Mouse (Mus musculus) kidney, postnatal 4 days (tissue): ENCODE results near the gene Smim14.
A peak's percentile ranks its signal among the peaks of the same experiment; 100 is the strongest.
"Not testable (repeated sequence)": the region's sequence is repeated elsewhere in the genome, so short reads cannot be mapped to it uniquely, and the experiment has no call there.

Source experiments
- DNase-seq, 2 experiments: peaks; one replicate each; pipeline ENCODE4 v3.0.0; 2021; ENCODE audit warnings: mixed read lengths in 2 of 2

Smim14 gene

DNA sequence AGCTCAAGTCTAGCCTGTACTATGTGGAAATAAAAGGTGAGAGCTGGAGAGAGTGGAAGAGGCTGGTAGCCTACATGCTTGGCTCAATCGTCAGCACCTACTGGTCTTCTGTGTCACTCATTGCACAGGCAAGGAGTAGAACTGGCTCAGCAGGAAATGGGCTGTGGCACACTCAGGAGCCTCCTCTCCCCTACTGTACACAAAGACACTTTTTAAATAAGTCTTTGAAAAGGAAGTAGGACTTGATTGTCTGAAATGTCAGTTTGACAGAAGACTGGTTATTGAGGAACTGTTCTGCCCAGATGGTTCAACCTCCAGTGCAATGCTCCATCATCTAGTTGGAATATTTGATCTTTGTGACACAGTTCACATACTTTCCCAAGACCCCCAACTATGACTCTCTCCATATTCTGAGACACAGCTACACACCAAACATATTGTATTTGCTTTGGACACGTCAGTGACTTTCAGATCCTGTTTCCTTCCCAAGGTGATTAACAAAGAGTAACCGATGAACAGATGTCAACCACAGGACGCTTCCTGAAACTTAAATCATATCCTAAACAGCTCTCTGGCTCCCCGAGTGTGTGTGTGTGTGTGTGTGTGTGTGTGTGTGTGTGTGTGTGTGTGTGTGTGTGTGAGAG is 22.2 kb downstream of the Smim14 start:
- DNase-seq: no peak

DNA sequence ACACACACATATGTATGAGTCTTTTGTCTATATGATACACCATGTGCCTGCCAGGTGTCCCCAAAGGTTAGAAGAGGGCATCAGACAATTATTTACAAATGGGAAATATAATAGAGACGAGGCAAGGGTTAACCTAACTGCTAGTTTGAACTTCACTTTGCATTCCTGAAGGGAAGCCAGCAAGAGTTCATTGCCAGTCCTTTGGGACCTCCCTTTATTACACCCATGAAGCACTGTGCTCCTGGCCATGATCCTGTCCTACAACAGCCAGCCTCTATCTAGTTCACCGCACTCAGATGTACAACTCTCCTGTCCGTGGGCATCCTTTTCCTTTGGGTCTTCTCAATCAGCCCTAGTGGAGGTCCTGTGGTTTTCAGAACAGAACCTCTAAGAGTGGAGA is 23.5 kb downstream of the Smim14 start:
- DNase-seq: no peak

DNA sequence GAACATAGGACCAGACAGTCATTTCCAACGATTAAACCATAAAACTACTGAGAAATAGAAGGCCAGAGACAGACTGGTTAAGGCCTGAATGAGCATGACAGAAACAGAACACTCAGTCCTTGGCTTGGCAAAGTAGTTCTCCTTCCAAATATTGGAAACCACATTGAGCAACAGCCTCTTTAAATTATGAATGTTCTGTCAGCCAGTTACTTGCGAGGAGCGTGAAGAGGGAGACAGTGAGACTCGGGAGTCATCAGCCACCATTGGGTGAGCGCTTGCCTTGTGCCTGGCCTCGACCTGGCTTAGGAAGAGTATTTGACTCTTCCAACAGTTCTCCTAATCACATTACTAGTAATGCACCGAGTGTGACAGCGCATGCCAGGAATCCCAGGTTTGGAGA is 28.6 kb downstream of the Smim14 start:
- no peak for DNase-seq

DNA sequence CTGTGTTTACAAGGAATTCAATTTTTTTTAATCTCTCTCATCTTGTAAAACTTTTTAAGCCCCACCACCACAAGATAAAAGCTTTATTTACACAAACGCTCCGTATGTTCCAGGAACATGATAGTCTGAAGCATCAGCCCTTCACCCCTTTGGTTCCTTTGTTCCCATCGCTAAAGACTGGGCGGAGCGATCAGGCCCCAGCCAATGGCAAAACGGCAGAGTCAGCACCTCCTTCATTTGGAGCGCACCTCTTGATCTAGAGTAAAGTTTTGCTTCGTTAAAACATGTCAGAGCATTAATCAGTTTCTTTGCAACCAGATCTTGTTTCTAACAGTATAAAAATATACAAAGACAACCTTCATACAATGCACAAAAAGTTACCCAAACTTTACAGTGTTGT is 31.2 kb downstream of the Smim14 start:
- DNase-seq: peak; percentile 54 to 63

DNA sequence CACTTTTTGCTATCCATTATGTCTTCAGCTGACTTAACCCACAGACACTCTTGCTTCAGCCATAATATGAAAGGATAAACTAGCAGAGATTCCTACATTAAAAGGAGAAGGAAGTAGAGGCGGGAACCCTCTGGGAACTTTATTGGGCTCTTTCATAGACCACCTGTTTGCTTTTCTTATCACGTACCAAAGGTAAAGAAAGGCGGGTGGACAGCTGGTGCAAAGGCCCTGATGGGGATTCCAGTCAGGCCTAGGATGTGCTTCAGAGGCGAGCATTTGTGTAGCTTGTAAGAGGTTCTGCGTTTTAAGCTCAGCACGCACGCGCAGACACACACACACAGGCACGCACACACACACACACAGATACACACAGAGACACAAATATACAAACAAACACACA is 35.6 kb downstream of the Smim14 start:
- DNase-seq: no peak

DNA sequence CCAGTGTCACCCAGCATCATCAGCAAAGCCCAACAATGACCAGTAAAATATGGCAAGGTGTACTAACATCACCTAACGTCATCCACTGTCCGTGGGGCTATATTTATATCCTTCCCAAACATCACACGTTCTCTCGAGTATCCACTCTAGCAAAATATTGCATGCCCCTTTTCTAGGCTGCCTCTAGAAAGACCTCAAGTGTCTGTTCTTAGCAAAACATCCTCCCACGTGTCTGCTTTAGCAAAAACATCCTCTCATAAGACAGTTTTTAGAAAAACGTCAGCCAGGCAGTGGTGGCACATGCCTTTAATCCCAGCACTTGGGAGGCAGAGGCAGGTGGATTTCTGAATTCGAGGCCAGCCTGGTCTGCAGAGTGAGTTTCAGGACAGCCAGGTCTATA is 36.8 kb downstream of the Smim14 start:
- no peak for DNase-seq

DNA sequence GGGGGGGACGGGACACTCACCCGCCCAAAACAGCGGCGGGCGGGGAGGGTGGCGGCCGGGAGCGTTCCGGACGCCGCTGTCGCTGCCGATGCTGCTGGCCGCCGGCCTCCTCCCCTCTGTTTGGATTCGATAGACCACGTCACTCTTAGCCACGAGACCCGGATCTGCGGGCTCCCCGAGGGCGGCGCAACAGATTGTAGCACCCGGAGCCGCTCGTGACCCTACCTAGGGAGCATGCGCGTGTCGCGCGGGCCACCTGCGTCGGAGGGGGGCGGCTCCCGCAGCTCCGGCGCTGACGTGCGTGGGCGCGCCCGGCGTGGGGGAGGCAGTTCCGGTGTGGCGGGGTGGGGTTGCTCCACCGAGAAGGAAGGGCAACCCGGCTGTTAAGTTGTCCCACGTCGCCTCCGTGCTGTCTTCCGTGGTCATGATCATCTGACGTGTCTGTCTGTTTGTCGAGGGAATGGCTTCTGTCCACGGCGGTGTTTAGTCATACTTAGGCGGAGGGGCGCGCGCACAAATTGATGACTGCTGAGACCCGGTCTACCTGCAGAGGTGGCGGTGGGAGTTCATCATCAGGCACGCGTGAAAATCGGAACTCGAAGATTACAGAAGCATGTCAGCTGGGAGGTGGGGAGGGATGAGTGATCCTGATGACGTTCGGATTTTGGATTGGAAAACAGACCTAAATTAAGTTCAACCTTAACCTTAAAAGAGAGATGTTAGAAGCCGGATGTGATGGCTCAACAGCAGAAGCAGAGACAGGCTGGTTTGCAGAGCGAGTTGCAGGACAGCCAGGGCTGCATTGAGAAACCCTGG is 44.1 kb downstream of the Smim14 start, which contains the start of gene Gm43552:
Gene Gm43552, minus strand, starts transcription at position 118 of the 816 bp plus-strand sequence.
- DNase-seq: peak; percentile 94 to 97

DNA sequence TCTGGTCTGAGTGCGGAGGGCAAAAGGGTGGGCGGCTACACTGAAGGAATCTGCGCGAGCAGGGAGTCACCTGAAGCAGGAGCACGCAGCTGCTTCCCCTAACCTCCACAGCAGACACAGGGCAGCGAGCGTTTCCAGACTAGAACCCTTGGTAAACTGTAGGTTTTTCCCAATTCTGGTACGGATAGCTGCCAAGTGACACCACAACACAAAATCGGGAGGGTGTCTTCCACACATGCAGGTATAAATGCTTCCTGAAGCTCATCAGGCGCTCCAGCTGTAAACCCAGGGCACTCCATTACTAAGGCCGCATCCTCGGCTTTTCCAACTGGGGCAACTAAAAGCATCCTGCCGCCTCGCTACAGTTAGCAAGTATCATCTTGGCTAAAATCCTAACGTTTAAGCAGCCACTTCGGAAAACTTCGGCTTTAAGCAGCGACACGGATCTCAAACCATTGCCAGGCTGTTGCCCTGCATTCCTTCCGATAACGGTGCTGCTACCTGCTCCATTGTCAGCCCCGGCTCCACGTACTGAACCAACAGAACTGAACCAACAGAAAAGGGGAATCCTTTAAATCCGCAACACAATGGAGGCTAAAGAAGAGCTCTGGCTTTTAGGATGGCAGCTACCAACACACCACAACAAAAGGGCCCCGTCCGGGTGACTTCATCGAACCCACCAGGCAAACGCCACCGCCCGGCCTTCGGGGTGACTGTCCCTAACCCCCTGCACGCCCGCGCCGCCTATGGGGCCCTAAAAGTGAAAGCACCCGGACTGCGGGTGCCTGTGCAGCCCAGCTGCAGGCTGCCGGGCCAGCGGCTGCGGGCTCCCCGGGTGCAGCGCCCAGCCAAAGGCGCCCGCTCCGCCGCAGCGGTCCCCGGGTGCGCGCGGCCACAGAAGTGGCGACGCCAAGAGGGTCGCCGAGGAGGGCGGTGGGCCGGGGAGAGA is 44.9 kb downstream of the Smim14 start:
- DNase-seq: peak; percentile 76 to 85

DNA sequence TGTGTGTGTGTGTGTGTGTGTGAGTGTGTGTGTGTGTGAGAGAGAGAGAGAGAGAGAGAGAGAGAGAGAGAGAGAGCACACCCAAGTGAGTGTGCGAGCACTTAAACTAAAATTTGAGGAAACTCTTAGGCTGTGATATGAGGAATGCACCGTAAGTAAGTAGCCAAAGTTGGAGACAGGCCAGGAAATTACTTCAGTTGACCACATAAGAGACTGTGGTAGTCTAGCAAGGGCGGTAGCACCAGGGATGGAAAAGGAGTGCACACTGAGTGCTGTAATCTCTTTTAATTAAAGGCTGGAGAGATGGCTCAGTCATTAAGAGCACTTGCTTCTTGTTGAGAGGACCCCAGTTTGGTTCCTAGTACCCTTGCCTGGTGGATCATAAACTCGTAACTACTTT is 47.2 kb downstream of the Smim14 start:
- no peak for DNase-seq

DNA sequence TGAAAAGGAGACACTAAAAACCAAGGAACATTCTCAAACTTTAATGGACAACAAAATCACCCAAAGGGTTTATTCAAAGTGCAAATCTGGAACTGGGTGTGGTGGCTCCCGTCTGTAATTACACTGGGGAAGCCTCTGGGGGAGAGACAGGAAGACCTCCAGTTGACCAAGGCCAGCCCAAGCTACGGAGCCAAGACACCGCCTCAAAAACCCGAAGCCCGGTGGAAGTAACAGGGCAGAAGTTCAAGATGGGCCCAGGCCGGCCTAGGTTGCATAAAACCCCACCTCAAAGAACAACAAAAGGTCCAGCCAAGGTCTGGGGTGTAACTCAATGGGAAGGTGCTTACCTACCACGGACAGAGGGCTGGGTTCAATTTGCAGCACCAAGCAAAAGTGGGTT is 48.3 kb downstream of the Smim14 start:
- DNase-seq: no peak

DNA sequence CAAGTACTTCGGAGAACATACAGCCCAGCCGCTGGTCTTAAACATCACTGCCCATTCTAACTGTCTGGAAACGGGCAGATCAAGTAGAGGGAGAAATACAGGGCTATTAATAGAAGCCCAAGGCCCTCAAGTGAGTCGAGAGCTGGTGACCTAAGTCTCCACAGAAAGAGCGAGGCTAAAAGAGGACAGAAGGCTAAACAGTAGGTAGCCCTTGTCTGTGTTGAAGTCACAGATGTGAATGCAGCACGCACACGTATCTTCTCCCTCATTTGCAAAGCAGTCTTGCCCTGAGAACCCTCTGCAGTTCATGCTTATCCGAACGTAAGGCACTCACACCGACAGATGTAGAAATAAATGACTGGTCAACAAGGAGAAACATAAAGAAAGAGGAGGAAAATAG is 49.6 kb downstream of the Smim14 start:
- DNase-seq: no peak

DNA sequence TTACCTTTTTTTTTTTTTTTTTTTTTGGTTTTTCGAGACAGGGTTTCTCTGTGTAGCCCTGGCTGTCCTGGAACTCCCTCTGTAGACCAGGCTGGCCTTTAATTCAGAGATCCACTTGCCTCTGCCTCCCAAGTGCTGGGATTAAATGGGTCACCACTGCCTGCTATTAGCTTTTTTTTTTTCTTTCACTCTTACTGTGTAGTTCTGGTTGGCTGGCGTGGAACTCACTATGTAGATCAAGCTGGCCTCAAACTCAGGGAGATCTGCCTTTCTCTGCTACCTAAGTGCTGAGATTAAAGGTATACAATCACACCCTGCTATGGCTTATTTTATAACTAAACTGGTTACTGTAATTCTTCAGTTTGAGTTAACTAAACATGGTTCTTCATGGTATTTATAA is 50.5 kb downstream of the Smim14 start:
- DNase-seq: no peak

DNA sequence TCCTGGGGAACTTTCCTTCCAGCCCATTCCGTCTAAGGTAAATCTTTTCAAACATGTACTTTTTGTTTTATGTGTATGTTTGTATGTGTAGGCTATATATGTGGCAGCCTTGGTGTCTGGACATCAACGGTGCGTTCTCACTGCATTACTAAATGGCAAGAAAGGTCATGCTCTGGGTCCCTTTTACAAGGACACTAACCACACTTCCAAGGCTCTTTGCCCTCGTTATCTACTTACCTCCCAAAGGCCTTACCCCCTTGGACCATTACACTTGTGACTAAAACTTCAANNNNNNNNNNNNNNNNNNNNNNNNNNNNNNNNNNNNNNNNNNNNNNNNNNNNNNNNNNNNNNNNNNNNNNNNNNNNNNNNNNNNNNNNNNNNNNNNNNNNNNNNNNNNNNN is 54.0 kb downstream of the Smim14 start:
- DNase-seq: no peak

DNA sequence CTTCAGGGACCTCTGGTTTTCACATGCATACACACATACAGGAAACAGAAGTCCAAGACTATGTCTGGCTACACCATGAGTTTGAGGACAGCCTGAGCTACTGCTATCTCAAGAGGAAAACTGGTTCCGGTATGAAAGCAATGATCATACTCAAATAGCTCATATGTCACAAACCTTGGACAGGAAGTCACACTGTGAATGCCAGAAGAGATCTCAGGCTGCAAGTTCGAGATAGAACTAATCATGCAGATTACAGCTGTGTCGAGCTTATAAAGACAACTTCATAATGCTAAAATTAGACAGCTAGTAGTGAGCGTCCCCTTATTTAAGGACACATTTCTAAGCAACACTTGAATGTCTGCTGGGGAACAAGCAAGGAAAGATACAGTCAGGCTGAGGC is 56.5 kb downstream of the Smim14 start:
- no peak for DNase-seq

DNA sequence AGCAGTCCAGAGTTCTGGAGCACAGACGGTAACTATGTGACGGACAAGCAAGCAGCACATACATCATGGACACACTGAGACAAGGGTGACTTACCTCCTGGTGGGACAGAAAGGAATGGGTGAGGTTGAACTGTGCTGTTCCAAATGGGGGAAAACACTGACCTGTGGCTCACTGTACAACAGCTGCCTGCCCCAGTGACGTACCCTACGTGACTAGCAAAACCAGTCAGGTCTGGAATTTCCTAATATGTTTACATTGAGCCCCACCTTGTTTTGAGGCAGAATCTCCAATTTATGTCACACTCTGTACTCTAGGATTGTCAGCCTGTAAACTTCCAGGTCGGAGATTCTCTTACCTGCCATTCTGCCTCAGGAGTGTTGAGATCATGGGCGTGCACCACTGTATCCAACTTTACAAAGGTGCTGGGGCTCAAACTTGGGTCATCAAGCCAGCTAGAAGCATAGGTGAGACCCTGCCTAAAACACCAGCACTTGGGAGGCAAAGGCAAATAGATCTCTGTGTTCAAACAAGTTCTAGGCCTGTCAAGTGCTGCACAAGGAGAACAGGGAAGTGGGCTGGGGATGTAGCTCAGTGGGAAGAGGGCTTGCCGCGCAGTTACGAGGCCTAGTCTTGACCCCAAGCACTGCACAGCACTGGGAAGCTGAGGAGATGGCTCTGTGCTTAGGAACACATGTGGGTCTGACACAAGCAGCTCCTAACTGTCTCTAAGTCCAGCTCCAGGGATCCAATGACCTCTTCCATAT is 57.1 kb downstream of the Smim14 start:
- DNase-seq: no peak

DNA sequence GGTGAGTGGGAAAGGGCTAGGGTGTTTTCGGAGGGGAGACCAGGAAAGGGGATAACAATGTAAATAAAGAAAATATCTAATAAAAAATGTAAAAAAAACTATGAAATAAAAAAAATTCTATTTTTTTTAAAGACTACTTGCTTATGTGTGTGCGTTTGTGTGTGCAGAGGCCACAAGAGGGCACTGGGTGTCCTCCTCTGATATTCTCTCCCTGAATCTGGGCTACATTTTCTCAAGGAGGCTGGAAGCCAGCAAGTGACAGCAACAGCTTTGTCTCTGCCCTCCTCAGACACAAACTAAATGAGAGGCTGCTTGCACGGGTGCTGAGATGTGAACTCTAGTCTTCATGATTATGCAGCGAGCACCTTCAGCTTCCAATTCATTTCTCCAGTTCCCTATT is 58.8 kb downstream of the Smim14 start:
- peak; percentile 32 to 52 for DNase-seq

DNA sequence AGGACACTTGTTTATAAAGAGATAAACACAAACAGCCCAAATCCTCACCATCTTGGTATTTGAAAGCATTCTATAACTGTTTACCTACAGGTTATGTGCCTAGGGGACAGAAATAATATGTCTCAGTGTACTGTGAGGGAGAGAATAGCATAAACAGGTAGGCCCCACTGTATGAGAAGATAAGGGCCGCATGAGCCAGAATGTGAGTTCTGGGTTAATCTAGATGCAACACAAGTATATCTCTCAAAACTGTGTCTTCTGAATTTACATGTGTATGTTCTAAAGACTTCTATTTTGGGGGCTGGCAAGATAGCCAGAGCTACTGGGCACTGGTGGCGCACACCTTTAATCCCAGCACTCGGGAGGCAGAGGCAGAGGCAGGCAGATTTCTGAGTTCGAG is 60.2 kb downstream of the Smim14 start:
- not testable (repeated sequence) for DNase-seq

DNA sequence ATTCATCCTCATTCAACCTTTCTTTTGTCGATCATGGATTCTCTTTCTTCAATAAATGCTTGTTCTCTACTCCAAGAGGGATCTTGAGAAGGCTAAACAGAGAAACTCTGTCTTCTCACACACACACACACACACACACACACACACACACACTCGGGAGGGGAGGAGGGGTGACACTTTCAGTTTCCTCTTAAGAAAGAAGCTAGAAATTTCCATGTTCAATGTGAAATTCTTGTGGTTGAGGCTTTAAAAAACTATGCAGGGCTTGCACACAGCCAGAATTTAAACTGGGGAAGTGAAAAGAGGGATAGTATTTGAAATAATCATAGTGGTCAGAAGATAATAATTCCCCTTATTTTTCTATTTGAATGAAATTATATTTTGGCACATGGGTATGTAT is 61.2 kb downstream of the Smim14 start:
- DNase-seq: peak; percentile 14 to 44

DNA sequence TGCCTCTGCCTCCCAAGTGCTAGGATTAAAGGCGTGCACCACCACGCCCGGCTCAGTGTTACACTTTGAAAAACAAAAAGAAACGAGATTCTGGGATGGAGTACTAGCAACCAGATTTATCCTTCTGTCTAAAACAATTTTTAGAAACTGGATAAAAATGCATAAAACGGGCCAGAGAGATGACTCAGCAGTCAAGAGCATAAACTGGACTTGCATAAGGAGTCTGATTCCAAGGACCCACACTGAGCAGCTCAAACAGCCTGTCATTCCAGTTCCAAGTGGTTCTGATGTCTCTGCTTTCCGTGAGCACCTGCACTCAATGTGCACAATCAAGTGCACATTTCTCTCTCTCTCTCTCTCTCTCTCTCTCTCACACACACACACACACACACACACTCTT is 67.2 kb downstream of the Smim14 start:
- no peak for DNase-seq

DNA sequence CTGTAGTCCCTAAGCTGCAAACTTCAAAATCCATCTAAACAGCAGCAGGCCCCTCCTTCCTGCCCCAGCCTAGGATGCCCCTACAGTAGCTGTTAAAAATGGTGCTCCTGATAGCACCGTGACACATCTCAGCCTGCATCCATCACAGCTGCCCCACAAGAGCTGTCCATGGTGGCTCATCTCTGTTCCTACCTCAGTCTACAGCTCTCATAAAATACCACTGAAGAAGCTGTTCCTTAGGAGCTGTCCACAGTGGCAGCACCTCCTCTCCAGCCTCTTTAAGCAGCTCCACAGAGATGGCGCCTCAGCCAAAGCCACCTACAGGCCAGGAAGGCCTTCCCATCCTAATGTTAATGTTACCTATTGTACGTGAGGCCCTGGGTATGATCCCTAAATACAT is 70.1 kb downstream of the Smim14 start:
- DNase-seq: no peak

DNA sequence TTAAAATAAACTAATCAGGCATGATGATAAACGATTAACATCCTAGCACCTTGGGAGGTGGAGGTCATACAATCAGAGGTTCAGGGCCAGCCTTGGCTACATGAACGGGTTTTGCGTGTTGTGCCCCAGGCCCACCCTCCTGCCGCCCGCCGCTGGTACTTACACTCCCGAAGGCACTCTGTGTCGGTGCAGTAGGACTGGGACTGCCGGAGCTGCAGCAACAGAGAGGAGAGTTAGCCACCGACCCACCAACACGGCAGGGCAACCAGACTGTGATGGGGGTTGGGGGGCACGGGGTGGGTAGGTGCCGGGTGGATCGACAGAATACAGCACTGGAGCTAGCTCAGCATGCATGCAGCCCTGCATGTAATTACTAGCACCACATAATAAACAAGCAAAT is 76.6 kb downstream of the Smim14 start:
- no peak for DNase-seq

DNA sequence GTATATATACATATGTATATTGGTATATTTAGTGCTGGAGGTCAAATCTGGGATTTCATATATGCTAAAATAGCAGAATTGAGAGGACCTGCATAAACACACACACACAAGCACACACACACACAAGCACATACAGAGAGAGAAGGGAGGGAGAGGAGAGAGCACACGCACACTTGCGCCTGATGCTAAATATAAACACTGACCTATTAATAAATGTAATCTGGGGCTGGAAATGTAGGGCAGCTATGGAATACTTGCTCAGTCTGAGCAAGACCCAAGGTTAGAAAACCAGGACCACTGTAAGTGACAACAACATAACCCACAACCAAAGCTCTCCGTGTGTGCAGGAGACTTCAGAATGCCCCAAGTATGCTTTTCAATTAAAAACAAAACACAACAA is 77.5 kb downstream of the Smim14 start:
- no peak for DNase-seq

DNA sequence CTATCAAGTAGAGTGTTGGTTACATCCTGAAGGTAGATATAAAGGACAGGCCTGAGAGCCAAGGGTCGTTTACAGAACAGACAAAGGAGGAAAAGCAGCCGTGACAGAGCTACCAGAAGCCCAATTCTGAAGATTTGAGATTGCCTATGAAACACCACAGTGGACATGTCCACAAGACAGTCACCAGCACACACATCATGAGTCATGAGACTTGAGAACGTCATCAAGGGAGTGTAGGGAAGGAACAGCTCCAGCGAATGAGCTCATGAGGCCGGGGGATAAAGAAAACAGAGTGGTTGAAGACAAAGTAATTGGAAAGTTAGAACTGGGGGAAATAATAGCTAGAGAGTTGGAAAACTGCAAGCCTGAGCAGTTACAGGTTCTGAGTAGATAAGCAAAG is 79.1 kb downstream of the Smim14 start:
- peak in 1 of 2 experiments; percentile 8 for DNase-seq
